Mouse (Mus musculus) heart, embryonic 16.5 days (tissue): ENCODE results near the gene Dnaic2. TPM values are rescaled to one million over a fixed set of nuclear protein-coding genes. Genes with fewer than 3 reads are reported as not detected.

Experiments used
- ATAC-seq: fragments of 200-750 bp; cut with Nextera tagmentation; replicated peaks from 2 replicates; pipeline ENCODE4 v1.8.0; 2017; ENCODE audit warnings: moderate number of reproducible peaks; ENCODE audit not compliant: insufficient read depth, low FRiP score; ENCODE audit errors: extremely low read depth
- H3K27ac ChIP-seq: fragments of 300-500 bp; sonication (generic); 2 replicates; pipeline ENCODE4 v1.5.1; 2014; ENCODE audit warnings: mild to moderate bottlenecking, low read length, control low read depth, moderate library complexity
- H3K27me3 ChIP-seq: fragments of 300-500 bp; sonication (generic); 2 replicates; pipeline ENCODE4 v1.6.1; 2014; ENCODE audit warnings: low read length, mixed read lengths; ENCODE audit not compliant: control insufficient read depth, insufficient read depth
- H3K36me3 ChIP-seq: fragments of 300-500 bp; sonication (generic); 2 replicates; pipeline ENCODE4 v1.6.1; 2014; ENCODE audit not compliant: control insufficient read depth, insufficient read depth
- H3K4me1 ChIP-seq: fragments of 300-500 bp; sonication (generic); 2 replicates; pipeline ENCODE4 v1.6.1; 2014; ENCODE audit warnings: low read length, mixed read lengths; ENCODE audit not compliant: control insufficient read depth, insufficient read depth
- H3K4me2 ChIP-seq: fragments of 300-500 bp; sonication (generic); 2 replicates; pipeline ENCODE4 v1.6.1; 2014; ENCODE audit warnings: low read depth, mild to moderate bottlenecking, control low read depth, low read length
- H3K4me3 ChIP-seq: fragments of 300-500 bp; sonication (generic); 2 replicates; pipeline ENCODE4 v1.5.1; 2014; ENCODE audit warnings: mild to moderate bottlenecking, control low read depth, low read length
- H3K9ac ChIP-seq: fragments of 300-500 bp; sonication (generic); 2 replicates; pipeline ENCODE4 v1.6.1; 2014; ENCODE audit warnings: low read length, control low read depth
- H3K9me3 ChIP-seq: fragments of 300-500 bp; sonication (generic); replicated peaks from 2 replicates; pipeline ENCODE4 v1.6.1; 2016; ENCODE audit warnings: low read length; ENCODE audit not compliant: control insufficient read depth
- WGBS: fragments of 180-500 bp; shearing (Covaris S2); extraction: QIAGEN DNeasy Blood & Tissue Kit; methylation state at CpG from one replicate; pipeline ENCODE4 v1.1.7; 2014; 5-methylcytosine and 5-hydroxymethylcytosine counted together
- polyA plus RNA-seq: library from polyadenylated mRNA; unstranded; fragments of >200 nt; fragmentation: Nextera tagmentation; extraction: Ambion mirVana; gene quantifications from 2 replicates; pipeline ENCODE4 v1.2.1, GENCODE M21; 2015

Dnaic2 gene
- polyA plus RNA-seq, 1 experiment from 2014 or later: 1.1 TPM

GRCm38 (mm10) chr11:114732890-114733289 is 5.7 kb downstream of the Dnaic2 start:
- Histone ChIP-seq H3K27me3 (no peaks in the 10 kb centered on the region; the same call in 1 of the 2 replicates), H3K36me3 (no peaks in the 10 kb centered on the region), H3K4me2 (no peak overlapping the region), H3K4me1 (peaks cover 2% of the 10 kb centered on the region; the same call in 1 of the 2 replicates), H3K4me3 (no peak overlapping the region), H3K9ac (no peak overlapping the region), H3K9me3 (no peaks in the 10 kb centered on the region), H3K27ac (no peak overlapping the region)
- 71% methylated on average over 22 of the region's 22 CpGs for WGBS
- no peak for ATAC-seq

- no peaks in the 10 kb centered on the region for H3K9me3 ChIP-seq
- WGBS: 79% methylated on average over 2 of the region's 2 CpGs
- no peak overlapping the region for H3K4me2 ChIP-seq
- H3K27ac ChIP-seq: no peak overlapping the region
- H3K36me3 ChIP-seq: no peaks in the 10 kb centered on the region
- H3K27me3 ChIP-seq: no peaks in the 10 kb centered on the region; the same call in 1 of the 2 replicates
- no peak overlapping the region for H3K9ac ChIP-seq
- no peak for ATAC-seq
- H3K4me1 ChIP-seq: peaks cover 5% of the 10 kb centered on the region
- H3K4me3 ChIP-seq: no peak overlapping the region
Measured at GRCm38 (mm10) chr11:114736111-114736510, 8.9 kb downstream of the Dnaic2 start.

GRCm38 (mm10) chr11:114736913-114737624 is 9.9 kb downstream of the Dnaic2 start:
- H3K36me3 ChIP-seq: no peaks in the 10 kb centered on the region
- H3K27ac ChIP-seq: no peak overlapping the region
- H3K4me1 ChIP-seq: peaks cover 5% of the 10 kb centered on the region
- 38% methylated on average over 11 of the region's 11 CpGs for WGBS
- H3K4me2 ChIP-seq: peak overlapping the region; percentile 38; the same call in 1 of the 2 replicates
- no peaks in the 10 kb centered on the region for H3K9me3 ChIP-seq
- no peak overlapping the region for H3K9ac ChIP-seq
- no peaks in the 10 kb centered on the region; the same call in 1 of the 2 replicates for H3K27me3 ChIP-seq
- no peak; the same call in 1 of the 2 replicates for ATAC-seq
- H3K4me3 ChIP-seq: no peak overlapping the region

GRCm38 (mm10) chr11:114740598-114740997 is 13.4 kb downstream of the Dnaic2 start:
- Histone ChIP-seq H3K4me3 (no peak overlapping the region), H3K27me3 (no peaks in the 10 kb centered on the region), H3K27ac (no peak overlapping the region), H3K4me1 (peaks cover 5% of the 10 kb centered on the region), H3K36me3 (no peaks in the 10 kb centered on the region), H3K9ac (no peak overlapping the region), H3K4me2 (no peak overlapping the region), H3K9me3 (no peaks in the 10 kb centered on the region)
- WGBS: 24% methylated on average over 9 of the region's 10 CpGs
- ATAC-seq: no peak; the same call in 1 of the 2 replicates

GRCm38 (mm10) chr11:114741451-114741850 is 14.2 kb downstream of the Dnaic2 start:
- Histone ChIP-seq H3K27ac (no peak overlapping the region), H3K4me1 (peaks cover 5% of the 10 kb centered on the region), H3K4me3 (no peak overlapping the region), H3K4me2 (no peak overlapping the region), H3K27me3 (0 out of 2 replicates have a peak, but pooled peaks cover 3% of the 10 kb centered on the region), H3K9ac (no peak overlapping the region), H3K9me3 (no peaks in the 10 kb centered on the region), H3K36me3 (no peaks in the 10 kb centered on the region)
- ATAC-seq: no peak
- WGBS: 60% methylated on average over 6 of the region's 6 CpGs

- 0 out of 2 replicates have a peak, but pooled peaks cover 3% of the 10 kb centered on the region for H3K27me3 ChIP-seq
- H3K36me3 ChIP-seq: no peaks in the 10 kb centered on the region
- H3K4me2 ChIP-seq: peak overlapping the region; percentile 40; the same call in 1 of the 2 replicates
- no peaks in the 10 kb centered on the region for H3K9me3 ChIP-seq
- H3K4me1 ChIP-seq: peaks cover 5% of the 10 kb centered on the region
- 1% methylated on average over 12 of the region's 12 CpGs for WGBS
- peak; percentile 63; the same call in 1 of the 2 replicates for ATAC-seq
- H3K9ac ChIP-seq: 0 out of 2 replicates have a peak overlapping the region, but pooled peaks have one; percentile 5
- no peak overlapping the region for H3K27ac ChIP-seq
- no peak overlapping the region for H3K4me3 ChIP-seq
Measured at GRCm38 (mm10) chr11:114745134-114745533, 17.9 kb downstream of the Dnaic2 start.

- H3K27me3 ChIP-seq: 0 out of 2 replicates have a peak, but pooled peaks cover 3% of the 10 kb centered on the region
- no peak overlapping the region for H3K9ac ChIP-seq
- H3K36me3 ChIP-seq: no peaks in the 10 kb centered on the region
- no peaks in the 10 kb centered on the region for H3K4me1 ChIP-seq
- H3K27ac ChIP-seq: no peak overlapping the region
- no peaks in the 10 kb centered on the region for H3K9me3 ChIP-seq
- no peak for ATAC-seq
- H3K4me3 ChIP-seq: no peak overlapping the region
- no peak overlapping the region for H3K4me2 ChIP-seq
- WGBS: 77% methylated on average over 12 of the region's 12 CpGs
Measured at GRCm38 (mm10) chr11:114747564-114748138, 20.4 kb downstream of the Dnaic2 start.

- peak within 1 kb of the TSS; percentile 90 for H3K4me2 ChIP-seq
- H3K4me3 ChIP-seq: peak within 1 kb of the TSS; percentile 60
- H3K36me3 ChIP-seq: no peaks in the 10 kb centered on the region
- H3K9ac ChIP-seq: peak within 1 kb of the TSS; percentile 61
- no peaks in the 10 kb centered on the region for H3K9me3 ChIP-seq
- no peak within 1 kb of the TSS for H3K27ac ChIP-seq
- ATAC-seq: peak; percentile 82
- 3% methylated on average over 50 of the region's 51 CpGs for WGBS
- 0 out of 2 replicates have a peak, but pooled peaks cover 3% of the 10 kb centered on the region for H3K4me1 ChIP-seq
- peaks cover 25% of the 10 kb centered on the region for H3K27me3 ChIP-seq
Measured at GRCm38 (mm10) chr11:114764820-114765818, 37.9 kb downstream of the Dnaic2 start, which contains the start of gene Kif19a. TSS of gene Kif19a (plus strand) at chr11:114765388.
